ENCODE assay signal across 22 mouse cellular contexts in genomic region chr10:111522230-111522629, GRCm38 (mm10).
"Had no signal": no experiment of that assay in that cellular context is flagged by ENCODE, and none has a peak within 500 bp of the region (broad histone marks: within the 10 kb centered on the region; RNA-seq: fewer than 3 reads in every experiment).

No protein-coding gene starts in this region.

- ATAC-seq: hindbrain, embryonic 16.5 days; inflammation-experienced regulatory T-cells, adult 6 months; intestine, embryonic 15.5 days; intestine, postnatal 0 days; liver, embryonic 12.5 days had no signal

- H3K27me3 ChIP-seq: heart, embryonic 12.5 days; hindbrain, embryonic 12.5 days; intestine, embryonic 15.5 days; limb, embryonic 13.5 days; limb, embryonic 15.5 days had no signal

- H3K27ac ChIP-seq: gastrocnemius, adult 2 months; hindbrain, embryonic 12.5 days; hindbrain, embryonic 14.5 days; intestine, embryonic 15.5 days; layer of hippocampus, adult 2 months; limb, embryonic 13.5 days; limb, embryonic 15.5 days; liver, embryonic 12.5 days had no signal

- H3K4me2 ChIP-seq: heart, embryonic 12.5 days; hindbrain, embryonic 12.5 days; hindbrain, embryonic 14.5 days; intestine, embryonic 15.5 days; limb, embryonic 13.5 days; limb, embryonic 15.5 days; liver, embryonic 12.5 days had no signal

- H3K4me3 ChIP-seq: gastrocnemius, adult 2 months; heart, adult 2 months; heart, embryonic 12.5 days; hindbrain, embryonic 12.5 days; intestine, embryonic 15.5 days; layer of hippocampus, adult 2 months; limb, embryonic 13.5 days; limb, embryonic 15.5 days; liver, embryonic 12.5 days had no signal

- H3K9me3 ChIP-seq: heart, embryonic 12.5 days; hindbrain, embryonic 12.5 days; intestine, embryonic 15.5 days; limb, embryonic 13.5 days; limb, embryonic 15.5 days; liver, embryonic 12.5 days had no signal

- DNase-seq: gastrocnemius, adult 2 months; gastrocnemius, postnatal 10 days; gastrocnemius, postnatal 25 days; heart, adult 2 months; heart, postnatal 4 days; kidney, adult 18-20 months; kidney, adult 8-10 months; kidney, postnatal 10 days; kidney, postnatal 25 days; kidney, postnatal 4 days; left cerebral cortex, postnatal 4 days had no signal

- H3K36me3 ChIP-seq: heart, embryonic 12.5 days; hindbrain, embryonic 12.5 days; intestine, embryonic 15.5 days; limb, embryonic 13.5 days; limb, embryonic 15.5 days; liver, embryonic 12.5 days had no signal

- H3K9ac ChIP-seq: heart, embryonic 12.5 days; hindbrain, embryonic 12.5 days; hindbrain, embryonic 14.5 days; intestine, embryonic 15.5 days; limb, embryonic 13.5 days; limb, embryonic 15.5 days; liver, embryonic 12.5 days had no signal
